Mouse (Mus musculus) bone marrow, adult 2 months (tissue): ENCODE measurements at regions not wholly inside any gene's neighbourhood (a gene's known extent, or its start where the extent isn't known, plus 50 kb on each side); places are given as distances from the start of the nearest gene placed in this dataset.

Source experiments
- CTCF ChIP-seq: fragments of 200-500 bp; IDR thresholded peaks from 2 replicates; pipeline ENCODE4 v1.5.1; 2011; ENCODE audit warnings: low read length, control low read depth; ENCODE audit not compliant: control insufficient read depth, insufficient read depth
- POLR2A ChIP-seq: fragments of 200-500 bp; IDR thresholded peaks from 2 replicates; pipeline ENCODE4 v1.6.1; 2011; ENCODE audit warnings: low read depth, mild to moderate bottlenecking, control low read depth, low read length, borderline replicate concordance; ENCODE audit not compliant: control insufficient read depth

DNA sequence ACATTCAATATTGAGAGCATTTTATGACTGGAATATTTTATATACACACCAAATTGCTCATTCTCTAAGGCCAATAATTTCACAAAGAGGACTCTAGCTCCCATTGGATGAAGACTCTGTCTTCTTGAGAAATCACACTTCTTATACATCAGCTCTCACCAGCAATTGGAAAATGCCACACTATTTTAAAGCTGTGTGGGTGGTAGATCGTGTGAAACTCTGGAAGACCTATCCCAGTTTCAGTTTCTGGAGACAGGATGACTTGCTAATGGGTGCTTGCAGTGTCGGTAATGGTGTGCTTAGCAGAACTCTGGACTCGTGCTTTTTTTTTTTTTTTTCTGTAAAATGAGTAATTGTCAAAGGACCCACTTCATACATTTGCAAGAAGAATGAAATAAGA, 119.1 kb upstream of the Esrrg start:
- no peak for TF ChIP-seq CTCF
- no peak for TF ChIP-seq POLR2A
